Mouse (Mus musculus) intestine, postnatal 0 days (tissue): ENCODE results near the gene Nfatc4. TPM values are rescaled to one million over a fixed set of nuclear protein-coding genes. Genes with fewer than 3 reads are reported as not detected.

Experiments used
- ATAC-seq: fragments of 200-750 bp; cut with Nextera tagmentation; 2 replicates; pipeline ENCODE4 v1.8.0; 2017; ENCODE audit warnings: mild to moderate bottlenecking, moderate TSS enrichment, moderate library complexity
- H3K27ac ChIP-seq: fragments of 300-500 bp; sonication (generic); 2 replicates; pipeline ENCODE4 v1.5.1; 2014; ENCODE audit warnings: mild to moderate bottlenecking, low read depth, low read length, moderate library complexity
- H3K27me3 ChIP-seq: fragments of 300-500 bp; sonication (generic); replicated peaks from 2 replicates; pipeline ENCODE4 v1.6.1; 2014; ENCODE audit warnings: low read length, mixed read lengths; ENCODE audit not compliant: control insufficient read depth, insufficient read depth
- H3K36me3 ChIP-seq: fragments of 300-500 bp; sonication (generic); 2 replicates; pipeline ENCODE4 v1.6.1; 2014; ENCODE audit warnings: mild to moderate bottlenecking, moderate library complexity; ENCODE audit not compliant: control insufficient read depth, insufficient read depth
- H3K4me1 ChIP-seq: fragments of 300-500 bp; sonication (generic); replicated peaks from 2 replicates; pipeline ENCODE4 v1.6.1; 2014; ENCODE audit warnings: antibody characterized with exemption, low read length, mixed read lengths; ENCODE audit not compliant: control insufficient read depth, insufficient read depth
- H3K4me2 ChIP-seq: fragments of 300-500 bp; sonication (generic); replicated peaks from 2 replicates; pipeline ENCODE4 v1.6.1; 2014; ENCODE audit warnings: low read depth, mild to moderate bottlenecking, moderate library complexity
- H3K4me3 ChIP-seq: fragments of 300-500 bp; sonication (generic); 2 replicates; pipeline ENCODE4 v1.5.1; 2014; ENCODE audit warnings: low read depth, low read length
- H3K9ac ChIP-seq: fragments of 300-500 bp; sonication (generic); 2 replicates; pipeline ENCODE4 v1.6.1; 2014; ENCODE audit warnings: mild to moderate bottlenecking, low read depth, low read length
- H3K9me3 ChIP-seq: fragments of 300-500 bp; sonication (generic); 2 replicates; pipeline ENCODE4 v1.6.1; 2016; ENCODE audit warnings: mixed run types; ENCODE audit not compliant: control insufficient read depth
- CTCF ChIP-seq: sonication (generic); IDR thresholded peaks from 2 replicates; pipeline ENCODE4 v1.5.1; 2016; ENCODE audit warnings: low read depth, mild to moderate bottlenecking, control low read depth, antibody characterized with exemption, moderate library complexity
- WGBS: fragments of 180-500 bp; shearing (Covaris S2); extraction: QIAGEN DNeasy Blood & Tissue Kit; methylation state at CpG from one replicate; pipeline ENCODE4 v1.1.7; 2014; 5-methylcytosine and 5-hydroxymethylcytosine counted together
- polyA plus RNA-seq: library from polyadenylated mRNA; unstranded; fragments of >200 nt; fragmentation: Nextera tagmentation; extraction: Ambion mirVana; gene quantifications from 2 replicates; pipeline ENCODE4 v1.2.1, GENCODE M21; 2015

The Nfatc4 gene
- polyA plus RNA-seq, 1 experiment from 2014 or later, result 5.9 TPM

GRCm38 (mm10) chr14:55854406-55855100 lies 31.6 kb downstream of the Nfatc4 start:
- H3K9ac ChIP-seq, result peak overlapping the region; percentile 55
- TF ChIP-seq CTCF, result no peak
- H3K27me3 ChIP-seq, result no peaks in the 10 kb centered on the region
- H3K4me3 ChIP-seq, result peak overlapping the region; percentile 57
- 0 out of 2 replicates have a peak, but pooled peaks cover 8% of the 10 kb centered on the region for H3K4me1 ChIP-seq
- WGBS, result 1% methylated on average over 9 of the region's 9 CpGs
- H3K9me3 ChIP-seq, result no peaks in the 10 kb centered on the region
- H3K36me3 ChIP-seq, result no peaks in the 10 kb centered on the region
- peak; percentile 36; the same call in 1 of the 2 replicates for ATAC-seq
- H3K4me2 ChIP-seq, result peak overlapping the region; percentile 96
- peak overlapping the region; percentile 79 for H3K27ac ChIP-seq

- Histone ChIP-seq H3K9ac (peak overlapping the region; percentile 55), H3K9me3 (no peaks in the 10 kb centered on the region), H3K27ac (peak overlapping the region; percentile 79), H3K36me3 (no peaks in the 10 kb centered on the region), H3K27me3 (no peaks in the 10 kb centered on the region), H3K4me2 (peak overlapping the region; percentile 96), H3K4me3 (peak overlapping the region; percentile 57), H3K4me1 (0 out of 2 replicates have a peak, but pooled peaks cover 8% of the 10 kb centered on the region)
- ATAC-seq, result peak; percentile 17; the same call in 1 of the 2 replicates
- TF ChIP-seq CTCF, result no peak
- WGBS, result 4% methylated on average over 4 of the region's 4 CpGs
Measured at GRCm38 (mm10) chr14:55855101-55855561, 32.2 kb downstream of the Nfatc4 start.

- Histone ChIP-seq H3K36me3 (no peaks in the 10 kb centered on the region), H3K4me2 (no peak overlapping the region; the same call in 1 of the 2 replicates), H3K4me3 (no peak overlapping the region), H3K4me1 (0 out of 2 replicates have a peak, but pooled peaks cover 8% of the 10 kb centered on the region), H3K27ac (no peak overlapping the region), H3K9ac (no peak overlapping the region), H3K27me3 (no peaks in the 10 kb centered on the region), H3K9me3 (no peaks in the 10 kb centered on the region)
- WGBS, result 51% methylated on average over 4 of the region's 4 CpGs
- no peak for ATAC-seq
- TF ChIP-seq CTCF, result no peak
Measured at GRCm38 (mm10) chr14:55857588-55857987, 34.6 kb downstream of the Nfatc4 start.

GRCm38 (mm10) chr14:55862186-55862585 lies 39.2 kb downstream of the Nfatc4 start:
- Histone ChIP-seq H3K27me3 (no peaks in the 10 kb centered on the region), H3K4me3 (no peak overlapping the region), H3K4me1 (no peaks in the 10 kb centered on the region), H3K4me2 (no peak overlapping the region), H3K9me3 (no peaks in the 10 kb centered on the region), H3K36me3 (peaks cover 29% of the 10 kb centered on the region), H3K9ac (no peak overlapping the region), H3K27ac (no peak overlapping the region)
- no peak for ATAC-seq
- WGBS, result 66% methylated on average over 6 of the region's 6 CpGs
- TF ChIP-seq CTCF, result no peak

- no peak overlapping the region for H3K4me3 ChIP-seq
Measured at GRCm38 (mm10) chr14:55862970-55863369, 40.0 kb downstream of the Nfatc4 start.

GRCm38 (mm10) chr14:55863773-55864172 lies 40.8 kb downstream of the Nfatc4 start:
- peaks cover 41% of the 10 kb centered on the region for H3K36me3 ChIP-seq
- H3K27me3 ChIP-seq, result no peaks in the 10 kb centered on the region
- peak; percentile 99 for TF ChIP-seq CTCF
- ATAC-seq, result peak; percentile 61; the same call in 1 of the 2 replicates
- H3K4me1 ChIP-seq, result no peaks in the 10 kb centered on the region
- no peaks in the 10 kb centered on the region for H3K9me3 ChIP-seq
- H3K9ac ChIP-seq, result no peak overlapping the region
- no peak overlapping the region for H3K27ac ChIP-seq
- WGBS, result 30% methylated on average over 7 of the region's 7 CpGs
- no peak overlapping the region for H3K4me2 ChIP-seq
- H3K4me3 ChIP-seq, result no peak overlapping the region

More at GRCm38 (mm10) chr14:55862970-55863369, 40.0 kb downstream of the Nfatc4 start:
- no peaks in the 10 kb centered on the region for H3K4me1 ChIP-seq
- H3K27ac ChIP-seq, result no peak overlapping the region
- ATAC-seq, result no peak
- H3K9ac ChIP-seq, result no peak overlapping the region
- H3K4me2 ChIP-seq, result no peak overlapping the region
- 90% methylated on average over 9 of the region's 10 CpGs for WGBS
- H3K27me3 ChIP-seq, result no peaks in the 10 kb centered on the region
- no peak for TF ChIP-seq CTCF
- no peaks in the 10 kb centered on the region for H3K9me3 ChIP-seq
- H3K36me3 ChIP-seq, result peaks cover 33% of the 10 kb centered on the region
